Mouse (Mus musculus) heart, postnatal 0 days (tissue): ENCODE results near the gene Tnrc6b.

Source experiments
- CTCF ChIP-seq: IDR thresholded peaks from 2 replicates; pipeline ENCODE4 v1.5.1; 2016; ENCODE audit warnings: antibody characterized with exemption, control low read depth, low read depth
- EP300 ChIP-seq: IDR thresholded peaks from 2 replicates; pipeline ENCODE4 v1.6.1; 2016; ENCODE audit warnings: antibody characterized with exemption, low read depth

DNA sequence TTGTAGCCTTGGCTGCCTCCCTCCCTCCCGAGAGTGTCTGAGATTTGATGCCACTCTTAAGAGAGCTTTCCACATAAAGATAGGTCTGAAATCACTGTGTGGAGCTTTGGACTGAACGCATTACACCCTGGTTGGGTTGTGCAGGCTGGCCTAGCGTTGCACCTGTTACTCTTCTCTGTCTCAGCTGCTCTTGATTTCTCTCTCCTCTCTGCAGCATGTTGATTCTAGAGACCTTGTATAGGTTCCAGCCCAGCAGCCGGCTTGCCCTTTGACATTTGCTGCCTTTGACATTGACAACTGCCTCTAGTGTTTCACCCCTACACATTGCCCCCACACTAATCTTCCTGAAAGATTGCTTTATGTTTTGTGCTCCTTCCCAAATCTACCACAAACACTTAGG lies 3.2 kb downstream of the Tnrc6b start:
- TF ChIP-seq CTCF (no peak), EP300 (no peak)
